In the genomic region with DNA sequence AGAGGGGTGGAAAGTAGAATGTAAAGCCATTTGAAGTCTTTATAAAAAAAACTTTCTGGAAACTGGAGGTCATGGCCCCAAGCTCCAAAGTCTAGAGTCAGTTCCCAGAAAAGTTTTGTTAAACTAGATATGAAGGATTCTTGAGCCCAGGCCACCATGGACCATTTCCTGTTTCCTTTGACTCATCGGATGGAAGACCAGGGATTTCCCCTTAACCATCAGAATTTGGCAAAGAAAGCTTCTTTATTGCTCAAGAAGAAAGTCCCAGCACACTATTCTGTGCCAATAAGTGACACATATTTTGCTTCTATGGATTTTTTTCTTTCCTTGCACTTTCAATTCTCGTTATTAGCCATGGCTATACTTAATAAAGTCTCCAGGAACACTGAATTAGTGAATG, we compare ENCODE assay signal across 15 mouse cellular contexts.
A peak's percentile ranks its signal among the peaks of the same experiment; 100 is the strongest.
DNase-seq lines count a peak whose midpoint lies in the region; ATAC-seq and TF ChIP-seq lines count a peak whose summit lies in the region.
"Had no signal": no experiment of that assay in that cellular context is flagged by ENCODE, and none has a peak within 500 bp of the region (broad histone marks: within the 10 kb centered on the region; RNA-seq: fewer than 3 reads in every experiment).

No protein-coding gene starts in this region.

- no peak overlapping the region for H3K4me3 ChIP-seq in kidney, adult 2 months (ENCODE audit: insufficient read depth, low read depth, low read length)
- H3K4me3 ChIP-seq in kidney, embryonic 16.5 days (ENCODE audit: low read length), result no peak overlapping the region
- H3K4me3 ChIP-seq: forebrain, embryonic 10.5 days; heart, embryonic 15.5 days; limb, embryonic 13.5 days; neural tube, embryonic 12.5 days had no signal

- no peak for ATAC-seq in kidney, embryonic 16.5 days (ENCODE audit: low FRiP score, low TSS enrichment)
- ATAC-seq in Patski, result no peak
- peak; percentile 75 for ATAC-seq in megakaryocyte, adult 5-6 weeks (ENCODE audit: poor library complexity, severe bottlenecking)

- H3K4me1 ChIP-seq in kidney, adult 2 months (ENCODE audit: control insufficient read depth, insufficient read depth, low read length), result no peaks in the 10 kb centered on the region
- no peaks in the 10 kb centered on the region for H3K4me1 ChIP-seq in kidney, embryonic 16.5 days (ENCODE audit: insufficient read depth, low read length)
- H3K4me1 ChIP-seq: forebrain, embryonic 10.5 days; heart, embryonic 15.5 days; limb, embryonic 13.5 days; neural tube, embryonic 12.5 days had no signal

- TF ChIP-seq POLR2A in kidney, adult 2 months (IDR thresholded peaks at IDR 0.05; ENCODE audit: low read depth, low read length), result no peak

- no peaks in the 10 kb centered on the region for H3K9me3 ChIP-seq in kidney, embryonic 16.5 days (ENCODE audit: low read length)
- H3K9me3 ChIP-seq: forebrain, embryonic 10.5 days; heart, embryonic 15.5 days; limb, embryonic 13.5 days; neural tube, embryonic 12.5 days had no signal

- in situ Hi-C loops in Patski (cut with MboI; ENCODE audit: low pct_unique_long_range_greater_than_20kb), result no loop called here

- DNase-seq in kidney, adult 2 months, result peak; percentile 62
- DNase-seq in Patski (ENCODE audit: low read depth, low spot score), result peak; percentile 28
- DNase-seq in heart, postnatal 4 days, result peak; percentile 36
- no peak for DNase-seq in ovary, adult 18-20 months (ENCODE audit: low spot score)
- DNase-seq in urinary bladder, adult 18-20 months (ENCODE audit: low spot score in 2 of 2), result no peak
- no peak for DNase-seq in cerebellum, adult 8-10 months
- DNase-seq: cerebellum, postnatal 36 days; right cerebral cortex, postnatal 4 days; thymus, adult 18-20 months had no signal

- no peaks in the 10 kb centered on the region for H3K36me3 ChIP-seq in kidney, adult 2 months (ENCODE audit: control insufficient read depth, insufficient read depth, low read length)
- no peaks in the 10 kb centered on the region for H3K36me3 ChIP-seq in kidney, embryonic 16.5 days (ENCODE audit: insufficient read depth, low read length)
- H3K36me3 ChIP-seq: forebrain, embryonic 10.5 days; heart, embryonic 15.5 days; limb, embryonic 13.5 days; neural tube, embryonic 12.5 days had no signal

- no peak overlapping the region for H3K9ac ChIP-seq in kidney, embryonic 16.5 days (replicated peaks; ENCODE audit: low read length)
- H3K9ac ChIP-seq: heart, embryonic 15.5 days; limb, embryonic 13.5 days; neural tube, embryonic 12.5 days had no signal

- no peak for TF ChIP-seq CTCF in kidney, adult 2 months (conservative IDR thresholded peaks at IDR 0.05; ENCODE audit: insufficient read depth, insufficient read length, low read depth, low read length)
- TF ChIP-seq CTCF in Patski (IDR thresholded peaks at IDR 0.05), result no peak

- H3K4me2 ChIP-seq in kidney, embryonic 16.5 days (replicated peaks; ENCODE audit: low read depth, low read length), result no peak overlapping the region
- H3K4me2 ChIP-seq: heart, embryonic 15.5 days; limb, embryonic 13.5 days; neural tube, embryonic 12.5 days had no signal

- H3K27me3 ChIP-seq in kidney, adult 2 months (replicated peaks; ENCODE audit: control insufficient read depth, insufficient read depth, low read length), result no peaks in the 10 kb centered on the region
- no peaks in the 10 kb centered on the region for H3K27me3 ChIP-seq in kidney, embryonic 16.5 days (ENCODE audit: insufficient read depth, low read length)
- H3K27me3 ChIP-seq in Patski, result no peaks in the 10 kb centered on the region
- H3K27me3 ChIP-seq: heart, embryonic 15.5 days; limb, embryonic 13.5 days; neural tube, embryonic 12.5 days had no signal

- POLR2A ChIA-PET in Patski (lab: Charles Lee), result no interaction called here

- H3K27ac ChIP-seq in kidney, adult 2 months (ENCODE audit: insufficient read depth, low read depth, low read length), result no peak overlapping the region
- no peak overlapping the region for H3K27ac ChIP-seq in kidney, embryonic 16.5 days (ENCODE audit: low read length)
- H3K27ac ChIP-seq: forebrain, embryonic 10.5 days; heart, embryonic 15.5 days; limb, embryonic 13.5 days; neural tube, embryonic 12.5 days had no signal

- CTCF ChIA-PET in Patski (lab: Charles Lee), result interaction anchor here (1.6 kb wide), 1 partner anchor 20 kb away, joined by 4 read pairs; no protein-coding TSS in a partner anchor

- 45% methylated on average over 2 of the region's 2 CpGs for WGBS in kidney, adult 2 months
- WGBS in kidney, embryonic 16.5 days, result 59% methylated on average over 2 of the region's 2 CpGs

Comparison
In these comparisons a context has a peak if more than half of its experiments do, and no peak if none do; other contexts are left out.
1. DNase-seq: peak in kidney, adult 2 months (single experiment), Patski (single experiment) and heart, postnatal 4 days (single experiment); none in ovary, adult 18-20 months (single experiment), urinary bladder, adult 18-20 months (0 of 2) and cerebellum, adult 8-10 months (single experiment).